Mouse (Mus musculus) adrenal gland, postnatal 14 days (tissue): ENCODE data around the gene Mapk11. TPM values are rescaled to one million over a fixed set of nuclear protein-coding genes. Genes with fewer than 3 reads are reported as not detected.
A peak's percentile ranks its signal among the peaks of the same experiment; 100 is the strongest.

Experiments used
- DNase-seq: peaks from one replicate; pipeline ENCODE4 v3.0.0; 2021; ENCODE audit warnings: mixed read lengths
- total RNA-seq: library from RNA; stranded (reverse); gene quantifications from 2 replicates; pipeline ENCODE4 v1.2.3, GENCODE M21; 2021

Mapk11 gene
- total RNA-seq, 1 experiment from 2014 or later, result 5.3 TPM

- DNase-seq, result peak; percentile 85
These were observed 24.4 kb upstream of the Mapk11 start for GRCm38 (mm10) chr15:89173906-89174214.

DNA sequence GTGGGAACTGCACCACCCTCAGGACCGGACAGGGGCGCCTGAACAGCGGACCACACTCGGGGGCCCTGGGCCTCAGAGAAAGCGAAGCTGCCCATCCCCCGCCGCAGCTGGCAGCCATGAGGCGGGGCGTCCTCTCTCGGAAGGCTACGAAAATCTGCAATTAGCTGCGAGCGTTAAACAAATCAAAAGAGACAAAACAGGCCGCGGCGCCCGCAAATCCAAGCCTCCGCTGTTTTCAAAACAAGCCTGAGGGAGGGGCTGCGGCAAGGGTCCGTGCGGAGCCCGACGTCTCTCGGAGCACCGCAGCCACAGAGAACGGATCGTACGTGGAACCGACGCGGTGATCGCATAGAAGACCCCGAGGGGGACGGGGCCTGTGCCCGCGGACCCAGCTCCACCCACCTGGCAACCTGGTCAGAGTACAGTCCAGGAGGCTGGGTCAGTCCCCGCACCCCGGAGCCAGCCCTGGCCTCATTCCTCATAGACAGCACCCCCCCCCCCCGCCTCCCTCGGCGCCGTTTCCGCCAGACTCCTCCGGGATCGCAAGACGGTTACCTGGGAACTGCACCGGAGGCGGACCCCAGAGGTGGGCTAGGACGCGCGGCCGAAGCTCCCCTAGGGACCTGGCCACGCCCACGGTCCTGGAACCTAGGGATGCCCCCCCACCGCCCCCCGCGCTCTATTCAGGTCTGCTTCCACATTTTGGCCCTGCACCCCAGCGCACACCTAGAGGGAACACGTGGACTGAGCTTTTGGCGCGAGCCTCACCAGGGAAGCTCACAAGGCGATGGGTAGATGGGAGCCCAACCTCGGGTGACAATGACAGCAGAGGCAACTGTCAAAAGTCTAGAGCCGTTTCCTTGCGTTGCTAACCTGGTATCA, 23.8 kb upstream of the Mapk11 start:
- peak; percentile 59 for DNase-seq

- no peak for DNase-seq
These were observed 23.0 kb upstream of the Mapk11 start for GRCm38 (mm10) chr15:89172276-89172935.

- no peak for DNase-seq
These were observed 22.2 kb upstream of the Mapk11 start for GRCm38 (mm10) chr15:89171526-89172051.

DNA sequence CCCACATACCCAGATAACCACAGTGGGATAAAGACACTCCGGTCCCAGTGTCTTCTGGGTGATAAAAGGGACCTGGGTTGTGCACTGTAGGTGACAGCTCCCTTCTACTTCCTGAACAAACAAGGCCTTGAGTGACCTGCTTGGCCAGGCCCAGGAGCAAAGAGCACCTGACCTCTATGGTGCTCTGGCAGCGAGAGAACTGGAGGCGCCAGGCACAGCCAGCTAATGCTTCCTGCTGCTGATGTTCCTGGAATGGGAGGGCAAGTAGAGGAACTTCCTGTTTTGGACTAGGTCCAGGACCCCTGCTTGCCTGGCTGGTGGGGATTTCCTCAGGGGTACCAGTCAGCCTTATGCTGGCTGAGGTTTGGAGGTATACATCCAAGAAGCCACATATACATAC, 20.7 kb upstream of the Mapk11 start:
- DNase-seq, result peak; percentile 48

DNA sequence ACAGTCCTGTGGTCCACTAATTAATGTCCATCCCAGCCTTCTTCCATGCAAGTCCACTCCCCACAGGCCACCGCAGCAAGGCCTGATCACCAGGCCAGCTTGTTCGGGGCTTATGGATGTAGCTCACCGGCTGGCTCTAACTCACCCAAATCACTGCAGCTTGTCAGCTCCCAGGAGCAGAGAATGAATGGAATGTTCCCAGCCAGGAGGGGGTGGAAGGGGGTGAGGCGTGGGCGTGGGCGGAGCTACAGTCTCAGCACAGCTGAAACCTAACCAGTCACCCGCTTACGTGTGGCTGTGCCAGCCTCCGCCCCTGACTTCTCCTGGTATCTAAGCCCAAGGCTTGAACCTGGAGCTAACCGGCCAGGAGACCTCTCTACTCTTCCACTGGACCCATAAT, 20.0 kb upstream of the Mapk11 start:
- DNase-seq, result peak; percentile 90

DNA sequence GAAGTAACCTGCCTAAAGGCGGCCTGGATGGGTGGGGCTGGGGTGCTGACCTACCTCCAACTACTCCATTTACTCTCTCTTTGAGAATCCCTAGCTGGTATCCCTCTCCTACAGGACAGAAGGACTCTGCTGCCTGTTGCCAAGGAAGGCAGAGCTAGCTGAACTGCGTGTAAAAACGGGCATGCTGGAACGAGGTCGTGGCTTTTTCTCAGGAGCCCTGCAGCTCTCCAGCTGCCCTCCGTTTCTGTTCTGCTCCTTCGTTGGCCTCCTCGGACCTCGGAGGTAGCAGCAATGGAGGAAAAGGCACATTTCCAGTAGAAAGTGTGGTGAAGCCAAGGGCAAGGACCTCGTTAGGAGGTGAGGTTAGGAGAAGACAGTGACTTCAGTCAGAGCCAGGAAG, 19.5 kb upstream of the Mapk11 start:
- no peak for DNase-seq

- DNase-seq, result no peak
These were observed 16.1 kb upstream of the Mapk11 start for GRCm38 (mm10) chr15:89165478-89165877.

DNA sequence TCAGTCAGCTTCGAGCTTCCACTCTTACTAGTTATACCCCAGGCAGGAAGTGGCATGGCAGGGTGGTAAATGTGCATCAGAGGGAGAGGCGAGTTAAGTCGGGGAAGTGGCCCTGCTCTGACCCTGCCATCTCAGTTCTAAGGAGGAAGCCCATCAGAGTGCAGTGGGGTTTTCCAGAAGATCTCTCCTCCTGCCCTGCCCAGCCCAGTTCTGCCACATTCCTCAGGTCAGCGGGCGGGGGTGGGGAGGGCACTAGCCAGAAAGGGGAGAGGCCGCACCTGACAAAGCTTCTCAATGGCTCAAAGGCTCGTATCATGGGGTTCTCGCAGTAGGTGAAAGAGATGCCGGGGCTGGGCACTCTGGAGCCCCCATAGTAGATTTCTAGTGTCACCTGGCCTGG, 12.0 kb upstream of the Mapk11 start:
- no peak for DNase-seq

GRCm38 (mm10) chr15:89158516-89158915, 9.1 kb upstream of the Mapk11 start:
- DNase-seq, result no peak

- peak; percentile 78 for DNase-seq
These were observed 8.5 kb upstream of the Mapk11 start for GRCm38 (mm10) chr15:89157954-89158353.

DNA sequence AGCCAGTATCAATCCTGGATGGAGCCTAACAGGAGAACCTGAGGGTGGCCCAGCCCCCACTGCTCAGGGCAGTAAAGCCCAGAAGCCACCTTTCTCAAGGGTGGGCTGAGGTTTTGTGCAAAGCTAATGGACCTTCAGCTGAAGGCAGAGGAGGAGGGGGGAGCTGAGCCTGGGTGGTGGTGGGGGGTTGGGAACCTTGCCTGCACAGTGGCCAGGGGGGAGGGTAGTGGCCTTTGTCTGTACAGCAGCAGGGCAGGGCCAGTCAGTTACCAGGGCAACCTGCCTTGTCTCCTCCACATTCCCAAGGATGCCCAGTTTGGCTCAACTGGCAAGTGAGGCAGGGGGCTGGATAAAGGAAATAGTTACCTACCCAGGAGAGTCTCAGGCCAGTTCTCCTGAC, 2.9 kb upstream of the Mapk11 start:
- DNase-seq, result no peak

DNA sequence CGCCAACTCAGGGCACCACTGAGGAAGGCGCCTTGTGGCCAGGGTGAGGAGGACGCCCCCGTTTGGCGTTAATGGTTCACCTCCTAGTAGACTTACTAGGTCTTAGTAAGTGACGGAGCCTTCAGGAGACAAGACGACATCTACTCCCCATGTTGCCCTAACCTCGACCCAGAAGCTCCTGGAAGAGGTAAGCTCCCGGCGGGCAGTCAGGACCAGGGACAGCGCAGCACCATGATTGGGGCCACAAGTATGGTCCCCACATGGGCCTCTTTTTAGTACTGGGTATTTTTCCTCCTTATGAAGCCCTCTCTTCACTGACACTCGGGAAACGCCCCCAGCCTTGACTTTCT, 588 bp upstream of the Mapk11 start:
- peak; percentile 74 for DNase-seq

DNA sequence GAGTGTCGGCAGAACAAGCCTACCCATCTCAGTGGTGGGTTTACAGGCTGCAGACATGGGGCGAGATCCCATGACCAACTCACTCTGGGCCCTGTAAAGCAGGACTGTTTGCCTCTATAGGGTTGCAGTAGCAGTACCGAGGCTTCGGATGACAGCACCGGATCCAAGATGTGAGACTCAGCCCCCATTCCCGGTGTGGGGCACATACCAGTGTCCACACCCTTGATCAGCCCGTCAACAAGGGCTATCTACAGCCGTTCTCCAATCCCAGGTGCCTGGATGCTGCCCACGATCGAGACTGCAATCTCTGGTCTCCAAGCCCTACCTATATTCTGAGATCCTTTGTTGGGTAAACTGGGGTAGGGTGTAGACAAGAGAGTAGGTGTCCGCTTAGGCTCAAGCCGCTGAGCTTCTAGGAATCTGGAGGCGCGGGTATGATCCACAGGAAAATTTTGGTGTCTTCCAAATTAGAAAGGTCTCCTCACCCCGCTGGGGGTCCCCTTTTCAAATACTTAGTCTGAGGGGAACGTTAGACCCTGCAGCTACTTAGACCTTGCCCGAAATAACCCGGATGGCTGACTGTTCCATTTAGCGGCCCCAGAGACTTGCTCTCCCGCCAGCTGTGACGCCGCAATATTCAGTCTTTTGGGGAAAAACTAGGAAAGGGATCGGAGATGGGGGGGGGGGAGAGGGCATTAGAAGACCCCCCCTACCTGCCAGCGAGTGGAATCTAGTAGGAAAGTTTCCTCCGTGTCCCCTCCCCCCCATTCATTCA, 745 bp downstream of the Mapk11 start:
- no peak for DNase-seq

- DNase-seq, result no peak
These were observed 1.5 kb downstream of the Mapk11 start for GRCm38 (mm10) chr15:89147895-89148294.

GRCm38 (mm10) chr15:89147456-89147855, 2.0 kb downstream of the Mapk11 start:
- no peak for DNase-seq

- DNase-seq, result no peak
These were observed 2.4 kb downstream of the Mapk11 start for GRCm38 (mm10) chr15:89147024-89147423.

- DNase-seq, result peak; percentile 65
These were observed 2.9 kb downstream of the Mapk11 start for GRCm38 (mm10) chr15:89146537-89146936.

DNA sequence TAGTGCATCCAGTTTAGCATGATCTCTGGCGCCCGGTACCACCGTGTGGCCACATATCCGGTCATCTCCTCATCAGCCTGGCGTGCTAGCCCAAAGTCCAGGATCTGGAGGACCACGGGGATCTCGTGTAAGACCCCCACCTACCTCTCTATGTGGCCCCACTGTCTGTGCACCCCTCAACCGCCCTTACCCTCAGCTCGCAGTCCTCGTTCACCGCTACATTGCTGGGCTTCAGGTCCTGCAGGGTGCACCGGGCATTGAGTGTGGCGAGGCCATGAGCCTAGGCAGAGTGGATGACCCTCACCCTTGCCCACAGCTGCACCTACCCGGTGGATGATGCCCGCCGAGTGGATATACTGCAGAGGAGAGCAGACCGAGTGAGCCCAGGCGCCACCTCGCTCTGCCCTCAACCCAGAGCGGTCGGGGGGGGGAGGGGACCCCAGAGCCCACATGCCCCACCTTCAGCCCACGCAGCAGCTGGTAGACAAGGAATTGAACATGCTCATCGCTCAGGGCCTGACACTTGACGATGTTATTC, 3.5 kb downstream of the Mapk11 start:
- no peak for DNase-seq

- no peak for DNase-seq
These were observed 4.5 kb downstream of the Mapk11 start for GRCm38 (mm10) chr15:89144965-89145364.

- no peak for DNase-seq
These were observed 6.3 kb downstream of the Mapk11 start for GRCm38 (mm10) chr15:89143134-89143533.

GRCm38 (mm10) chr15:89141905-89142304, 7.5 kb downstream of the Mapk11 start:
- DNase-seq, result no peak

DNA sequence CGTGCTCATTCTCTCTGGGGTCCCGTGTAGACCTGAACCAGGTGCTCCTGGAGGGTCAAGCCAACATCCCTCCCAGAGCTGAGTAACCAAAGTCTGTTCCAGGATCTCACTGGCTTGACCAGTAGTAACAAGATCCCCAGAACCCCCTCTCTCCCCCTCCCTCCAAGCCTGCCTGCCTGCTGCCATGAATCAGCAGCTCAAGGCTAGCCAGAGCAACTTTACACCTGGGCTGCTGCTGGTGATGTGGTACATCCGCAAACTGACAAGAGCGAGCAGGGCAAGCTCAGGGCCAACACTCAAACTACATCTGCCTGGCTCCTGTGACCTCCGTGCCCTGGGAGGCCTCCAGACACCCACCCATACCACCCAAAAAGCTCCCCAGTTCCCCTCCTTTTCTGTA, 8.0 kb downstream of the Mapk11 start:
- no peak for DNase-seq
